Mouse (Mus musculus) heart, postnatal 0 days (tissue): Measurements from ENCODE around the gene Brd7. TPM values are rescaled to one million over a fixed set of nuclear protein-coding genes. Genes with fewer than 3 reads are reported as not detected.

Experiments used
- ATAC-seq: fragments of 200-750 bp; cut with Nextera tagmentation; 2 replicates; pipeline ENCODE4 v1.8.0; 2017; ENCODE audit warnings: low read depth, moderate number of reproducible peaks, moderate library complexity; ENCODE audit not compliant: insufficient read depth
- DNase-seq: peaks from one replicate; pipeline ENCODE4 v3.0.0-alpha.2; 2016; ENCODE audit warnings: low spot score
- H3K27ac ChIP-seq: fragments of 300-500 bp; sonication (generic); 2 replicates; pipeline ENCODE4 v1.5.1; 2014; ENCODE audit warnings: low read depth, mild to moderate bottlenecking
- H3K27me3 ChIP-seq: fragments of 300-500 bp; sonication (generic); 2 replicates; pipeline ENCODE4 v1.6.1; 2014; ENCODE audit warnings: low read length, mixed read lengths; ENCODE audit not compliant: control insufficient read depth, insufficient read depth
- H3K36me3 ChIP-seq: fragments of 300-500 bp; sonication (generic); replicated peaks from 2 replicates; pipeline ENCODE4 v1.6.1; 2014; ENCODE audit warnings: low read length, mixed read lengths; ENCODE audit not compliant: control insufficient read depth, insufficient read depth
- H3K4me1 ChIP-seq: fragments of 300-500 bp; sonication (generic); 2 replicates; pipeline ENCODE4 v1.6.1; 2014; ENCODE audit warnings: antibody characterized with exemption; ENCODE audit not compliant: control insufficient read depth, insufficient read depth
- H3K4me2 ChIP-seq: fragments of 300-500 bp; sonication (generic); 2 replicates; pipeline ENCODE4 v1.6.1; 2014; ENCODE audit warnings: low read depth, mild to moderate bottlenecking, low read length, moderate library complexity
- H3K4me3 ChIP-seq: fragments of 300-500 bp; sonication (generic); 2 replicates; pipeline ENCODE4 v1.5.1; 2014; ENCODE audit warnings: low read depth, low read length
- H3K9ac ChIP-seq: fragments of 300-500 bp; sonication (generic); replicated peaks from 2 replicates; pipeline ENCODE4 v1.6.1; 2014; ENCODE audit warnings: low read depth, low read length, mixed read lengths
- H3K9me3 ChIP-seq: fragments of 300-500 bp; sonication (generic); replicated peaks from 2 replicates; pipeline ENCODE4 v1.6.1; 2016; ENCODE audit warnings: low read length; ENCODE audit not compliant: control insufficient read depth
- CTCF ChIP-seq: IDR thresholded peaks from 2 replicates; pipeline ENCODE4 v1.5.1; 2016; ENCODE audit warnings: antibody characterized with exemption, control low read depth, low read depth
- EP300 ChIP-seq: IDR thresholded peaks from 2 replicates; pipeline ENCODE4 v1.6.1; 2016; ENCODE audit warnings: antibody characterized with exemption, low read depth
- WGBS: fragments of 180-500 bp; shearing (Covaris S2); extraction: QIAGEN DNeasy Blood & Tissue Kit; methylation state at CpG from one replicate; pipeline ENCODE4 v1.1.7; 2014; 5-methylcytosine and 5-hydroxymethylcytosine counted together
- polyA plus RNA-seq: library from polyadenylated mRNA; unstranded; fragments of >200 nt; fragmentation: Nextera tagmentation; extraction: Ambion mirVana; gene quantifications from 2 replicates; pipeline ENCODE4 v1.2.1, GENCODE M21; 2015
- total RNA-seq: library from RNA; depleted of rRNA; stranded (reverse); fragments of >200 nt; gene quantifications from 2 replicates; pipeline ENCODE4 v1.2.3, GENCODE M21; 2014; ENCODE audit warnings: low replicate concordance

Gene Brd7
- total and polyA plus RNA-seq, 2 experiments from 2014 or later: 23.8 to 70.2 TPM

GRCm38 (mm10) chr8:88334975-88335374 lies 27.0 kb downstream of the Brd7 start:
- ATAC-seq (no peak), DNase-seq (no peak)
- TF ChIP-seq CTCF: no peak
- TF ChIP-seq EP300: no peak
- no peak overlapping the region for H3K4me3 ChIP-seq
- H3K27ac ChIP-seq: peak overlapping the region; percentile 83
- H3K9me3 ChIP-seq: no peaks in the 10 kb centered on the region
- peaks cover 82% of the 10 kb centered on the region for H3K36me3 ChIP-seq
- H3K27me3 ChIP-seq: no peaks in the 10 kb centered on the region
- no peak overlapping the region for H3K4me2 ChIP-seq
- H3K4me1 ChIP-seq: peaks cover 24% of the 10 kb centered on the region; the same call in 1 of the 2 replicates
- no peak overlapping the region for H3K9ac ChIP-seq
- 56% methylated on average over 3 of the region's 3 CpGs for WGBS

GRCm38 (mm10) chr8:88334384-88334783 lies 27.6 kb downstream of the Brd7 start:
- Histone ChIP-seq H3K27ac (peak overlapping the region; percentile 83), H3K36me3 (peaks cover 85% of the 10 kb centered on the region), H3K4me2 (no peak overlapping the region), H3K9me3 (no peaks in the 10 kb centered on the region), H3K9ac (no peak overlapping the region), H3K27me3 (no peaks in the 10 kb centered on the region), H3K4me3 (no peak overlapping the region), H3K4me1 (peaks cover 18% of the 10 kb centered on the region; the same call in 1 of the 2 replicates)
- 34% methylated on average over 2 of the region's 2 CpGs for WGBS
- TF ChIP-seq CTCF (no peak), EP300 (peak; percentile 81)
- ATAC-seq (peak; percentile 93), DNase-seq (peak; percentile 86)

- no peaks in the 10 kb centered on the region for H3K27me3 ChIP-seq
- H3K4me3 ChIP-seq: no peak overlapping the region
- WGBS: 91% methylated on average over 3 of the region's 3 CpGs
- TF ChIP-seq EP300 (no peak), CTCF (no peak)
- no peak overlapping the region for H3K4me2 ChIP-seq
- ATAC-seq: no peak
- peaks cover 8% of the 10 kb centered on the region; the same call in 1 of the 2 replicates for H3K4me1 ChIP-seq
- no peak overlapping the region for H3K27ac ChIP-seq
- H3K9ac ChIP-seq: no peak overlapping the region
- DNase-seq: no peak
- H3K9me3 ChIP-seq: no peaks in the 10 kb centered on the region
- peaks cover 96% of the 10 kb centered on the region for H3K36me3 ChIP-seq
Measured at GRCm38 (mm10) chr8:88330816-88331215, 31.2 kb downstream of the Brd7 start.

GRCm38 (mm10) chr8:88328689-88329088 lies 33.3 kb downstream of the Brd7 start:
- no peaks in the 10 kb centered on the region for H3K27me3 ChIP-seq
- peaks cover 1% of the 10 kb centered on the region; the same call in 1 of the 2 replicates for H3K4me1 ChIP-seq
- no peak overlapping the region for H3K27ac ChIP-seq
- no peaks in the 10 kb centered on the region for H3K9me3 ChIP-seq
- TF ChIP-seq EP300 (no peak), CTCF (no peak)
- H3K9ac ChIP-seq: no peak overlapping the region
- H3K36me3 ChIP-seq: peaks cover 80% of the 10 kb centered on the region
- ATAC-seq (peak; percentile 35; the same call in 1 of the 2 replicates), DNase-seq (no peak)
- 73% methylated on average over 6 of the region's 6 CpGs for WGBS
- no peak overlapping the region for H3K4me2 ChIP-seq
- H3K4me3 ChIP-seq: no peak overlapping the region

- Histone ChIP-seq H3K4me2 (no peak overlapping the region), H3K4me1 (no peaks in the 10 kb centered on the region), H3K9me3 (no peaks in the 10 kb centered on the region), H3K4me3 (no peak overlapping the region), H3K27me3 (no peaks in the 10 kb centered on the region), H3K9ac (no peak overlapping the region), H3K36me3 (peaks cover 56% of the 10 kb centered on the region), H3K27ac (no peak overlapping the region)
- DNase-seq: no peak
- TF ChIP-seq EP300 (no peak), CTCF (no peak)
- ATAC-seq: no peak
- 95% methylated on average over 12 of the region's 12 CpGs for WGBS
Measured at GRCm38 (mm10) chr8:88326328-88326727, 35.7 kb downstream of the Brd7 start.

- no peak for DNase-seq
- no peaks in the 10 kb centered on the region for H3K9me3 ChIP-seq
- H3K27me3 ChIP-seq: no peaks in the 10 kb centered on the region
- no peak overlapping the region for H3K9ac ChIP-seq
- no peak for TF ChIP-seq EP300
- no peak for ATAC-seq
- no peak overlapping the region for H3K4me2 ChIP-seq
- 82% methylated on average over 5 of the region's 5 CpGs for WGBS
- H3K4me1 ChIP-seq: no peaks in the 10 kb centered on the region
- no peak overlapping the region for H3K27ac ChIP-seq
- H3K4me3 ChIP-seq: no peak overlapping the region
- peaks cover 52% of the 10 kb centered on the region for H3K36me3 ChIP-seq
Measured at GRCm38 (mm10) chr8:88325795-88326194, 36.2 kb downstream of the Brd7 start.
